22 mouse cellular contexts compared by ENCODE assay signal in genomic region chr9:101207984-101208383, GRCm38 (mm10). TPM values are rescaled to one million over a fixed set of nuclear protein-coding genes. Genes with fewer than 3 reads are reported as not detected.
DNase-seq lines count a peak whose midpoint lies in the region; ATAC-seq and TF ChIP-seq lines count a peak whose summit lies in the region.
"Had no signal": no experiment of that assay in that cellular context is flagged by ENCODE, and none has a peak within 500 bp of the region (broad histone marks: within the 10 kb centered on the region; RNA-seq: fewer than 3 reads in every experiment).

No protein-coding gene starts in this region.

- H3K4me2 ChIP-seq in kidney, embryonic 15.5 days: no peak overlapping the region
- H3K4me2 ChIP-seq in liver, postnatal 0 days (ENCODE audit: low read depth, low read length): peak overlapping the region; percentile 57
- H3K4me2 ChIP-seq: embryonic facial prominence, embryonic 12.5 days; heart, embryonic 15.5 days; limb, embryonic 13.5 days; midbrain, embryonic 12.5 days; neural tube, embryonic 12.5 days had no signal

- no peak for TF ChIP-seq CTCF in liver, postnatal 0 days (IDR thresholded peaks at IDR 0.05; ENCODE audit: low read depth)

- peaks cover 27% of the 10 kb centered on the region for H3K36me3 ChIP-seq in kidney, embryonic 15.5 days
- H3K36me3 ChIP-seq in liver, postnatal 0 days (replicated peaks; ENCODE audit: insufficient read depth, low read length): no peaks in the 10 kb centered on the region
- H3K36me3 ChIP-seq: embryonic facial prominence, embryonic 12.5 days; midbrain, embryonic 12.5 days; neural tube, embryonic 12.5 days had no signal

- peak overlapping the region; percentile 68; the same call in 1 of the 2 replicates for H3K27ac ChIP-seq in kidney, embryonic 15.5 days
- peak overlapping the region; percentile 78 for H3K27ac ChIP-seq in liver, postnatal 0 days (ENCODE audit: low read depth)
- H3K27ac ChIP-seq: embryonic facial prominence, embryonic 12.5 days; heart, embryonic 15.5 days; hindbrain, postnatal 0 days; limb, embryonic 13.5 days; midbrain, embryonic 12.5 days; neural tube, embryonic 12.5 days had no signal

- H3K27me3 ChIP-seq in kidney, embryonic 15.5 days: no peaks in the 10 kb centered on the region
- H3K27me3 ChIP-seq in liver, postnatal 0 days (ENCODE audit: insufficient read depth, low read length): no peaks in the 10 kb centered on the region
- H3K27me3 ChIP-seq: embryonic facial prominence, embryonic 12.5 days; heart, embryonic 15.5 days; limb, embryonic 13.5 days; midbrain, embryonic 12.5 days; neural tube, embryonic 12.5 days had no signal

- WGBS in kidney, embryonic 15.5 days: 27% methylated on average over 1 of the region's 1 CpGs
- WGBS in liver, postnatal 0 days (ENCODE audit: insufficient replicate concordance): 48% methylated on average over 1 of the region's 1 CpGs

- peak; percentile 64; the same call in 1 of the 2 replicates for ATAC-seq in kidney, embryonic 15.5 days (replicated peaks; ENCODE audit: low FRiP score)
- peak; percentile 92 for ATAC-seq in liver, postnatal 0 days
- ATAC-seq: forebrain, embryonic 14.5 days; hindbrain, postnatal 0 days; lung, postnatal 0 days had no signal

- no peaks in the 10 kb centered on the region for H3K9me3 ChIP-seq in kidney, embryonic 15.5 days (replicated peaks)
- no peaks in the 10 kb centered on the region for H3K9me3 ChIP-seq in liver, postnatal 0 days (ENCODE audit: low read length)
- H3K9me3 ChIP-seq: embryonic facial prominence, embryonic 12.5 days; heart, embryonic 15.5 days; limb, embryonic 13.5 days; midbrain, embryonic 12.5 days; neural tube, embryonic 12.5 days had no signal

- no peak overlapping the region for H3K9ac ChIP-seq in kidney, embryonic 15.5 days
- H3K9ac ChIP-seq in liver, postnatal 0 days (replicated peaks): no peak overlapping the region
- H3K9ac ChIP-seq: embryonic facial prominence, embryonic 12.5 days; heart, embryonic 15.5 days; limb, embryonic 13.5 days; midbrain, embryonic 12.5 days; neural tube, embryonic 12.5 days had no signal

- no peaks in the 10 kb centered on the region for H3K4me1 ChIP-seq in kidney, embryonic 15.5 days
- H3K4me1 ChIP-seq in liver, postnatal 0 days (ENCODE audit: insufficient read depth): peaks cover 4% of the 10 kb centered on the region; the same call in 1 of the 2 replicates
- H3K4me1 ChIP-seq: embryonic facial prominence, embryonic 12.5 days; limb, embryonic 13.5 days; midbrain, embryonic 12.5 days; neural tube, embryonic 12.5 days had no signal

- H3K4me3 ChIP-seq in kidney, embryonic 15.5 days (replicated peaks): no peak overlapping the region
- no peak overlapping the region for H3K4me3 ChIP-seq in liver, postnatal 0 days (ENCODE audit: low read depth, low read length)
- H3K4me3 ChIP-seq: embryonic facial prominence, embryonic 12.5 days; erythroblast, embryonic 14.5 days; heart, embryonic 15.5 days; limb, embryonic 13.5 days; midbrain, embryonic 12.5 days; neural tube, embryonic 12.5 days had no signal

- peak; percentile 43; the same call in 1 of the 2 replicates for TF ChIP-seq EP300 in liver, postnatal 0 days (IDR thresholded peaks at IDR 0.05; ENCODE audit: low read depth)

- peak; percentile 41 to 85 for DNase-seq in kidney, adult 8-10 months
- no peak for DNase-seq in kidney, postnatal 4 days
- peak; percentile 37 to 82 for DNase-seq in kidney, postnatal 36 days
- no peak for DNase-seq in liver, postnatal 0 days
- DNase-seq in urinary bladder, postnatal 25 days (ENCODE audit: low spot score): no peak
- DNase-seq in layer of hippocampus, postnatal 10 days (ENCODE audit: low spot score in 2 of 2): no peak
- no peak for DNase-seq in right cerebral cortex, postnatal 4 days
- DNase-seq: adrenal gland, adult 2 months; cerebellum, adult 9-10 months; gastrocnemius, postnatal 25 days; heart, postnatal 4 days; right cerebral cortex, adult 18-20 months had no signal

RNA-seq across cellular contexts. Expression of gene Ppp2r3a, which starts 43.6 kb away (rescaled TPM):
- polyA plus RNA-seq in kidney, embryonic 15.5 days (2015; fragmentation: Nextera tagmentation; extraction: Ambion mirVana): 16.4 and 17.5 TPM in 2 replicates
- polyA plus RNA-seq in liver, postnatal 0 days (2015; fragmentation: Nextera tagmentation; extraction: Ambion mirVana): 2.4 and 2.6 TPM in 2 replicates
- total RNA-seq in layer of hippocampus, postnatal 10 days (2021): 10 to 100 TPM; 31.4 to 31.6 TPM

Comparison
In these comparisons a context has a peak if more than half of its experiments do, and no peak if none do; other contexts are left out.
1. DNase-seq: peak in kidney, adult 8-10 months (2 of 2) and kidney, postnatal 36 days (2 of 2); none in kidney, postnatal 4 days (0 of 2), liver, postnatal 0 days (single experiment), urinary bladder, postnatal 25 days (single experiment), layer of hippocampus, postnatal 10 days (0 of 2) and right cerebral cortex, postnatal 4 days (single experiment).